ENCODE assay signal across 8 mouse cellular contexts in genomic region chr11:86757480-86758371, GRCm38 (mm10). TPM values are rescaled to one million over a fixed set of nuclear protein-coding genes. Genes with fewer than 3 reads are reported as not detected.
DNase-seq lines count a peak whose midpoint lies in the region; ATAC-seq lines count a peak whose summit lies in the region.

Gene Cltc (minus strand): TSS chr11:86757565.

- peak within 1 kb of the TSS; percentile 89 for H3K4me2 ChIP-seq in hindbrain, embryonic 15.5 days

- peaks cover 42% of the 10 kb centered on the region for H3K4me1 ChIP-seq in hindbrain, embryonic 15.5 days (replicated peaks)

- H3K4me3 ChIP-seq in hindbrain, embryonic 15.5 days: peak within 1 kb of the TSS; percentile 97

- WGBS in hindbrain, embryonic 15.5 days: under 1% methylated on average over 73 of the region's 73 CpGs

- no peaks in the 10 kb centered on the region for H3K27me3 ChIP-seq in hindbrain, embryonic 15.5 days

- peak within 1 kb of the TSS; percentile 98 for H3K27ac ChIP-seq in hindbrain, embryonic 15.5 days (replicated peaks)

- H3K9me3 ChIP-seq in hindbrain, embryonic 15.5 days: no peaks in the 10 kb centered on the region

- ATAC-seq in hindbrain, embryonic 15.5 days (ENCODE audit: low FRiP score, low read depth): peak; percentile 97

- peak within 1 kb of the TSS; percentile 95 for H3K9ac ChIP-seq in hindbrain, embryonic 15.5 days

- H3K36me3 ChIP-seq in hindbrain, embryonic 15.5 days: no peaks in the 10 kb centered on the region

- DNase-seq in T-cell, adult 2 months (ENCODE audit: low spot score): peak; percentile 96
- peak; percentile 95 to 96 for DNase-seq in cerebellum, postnatal 36 days
- DNase-seq in frontal cortex, postnatal 36 days (ENCODE audit: low spot score in 2 of 2): peak; percentile 98
- peak; percentile 95 for DNase-seq in left cerebral cortex, adult 11 months (ENCODE audit: low spot score)
- peak; percentile 97 to 99 for DNase-seq in lung, postnatal 4 days
- DNase-seq in retina, postnatal 7 days (ENCODE audit: low read depth, low spot score): peak; percentile 97
- DNase-seq in urinary bladder, adult 2 months (ENCODE audit: low spot score): peak; percentile 98

RNA-seq across cellular contexts. Expression of gene Cltc, which starts in this region (rescaled TPM):
- 156 and 164 TPM in 2 replicates for polyA plus RNA-seq in hindbrain, embryonic 15.5 days (2015; fragmentation: Nextera tagmentation; extraction: Ambion mirVana)
- 193 and 196 TPM in 2 replicates for polyA plus RNA-seq in urinary bladder, adult 2 months (2012; rRNA removed)

Comparison
In these comparisons a context has a peak if more than half of its experiments do, and no peak if none do; other contexts are left out.
1. Peak in every context shown above with its lines: DNase-seq, ATAC-seq, H3K4me3 ChIP-seq and H3K27ac ChIP-seq.